Mouse (Mus musculus) stomach, postnatal 0 days (tissue): ENCODE results near the gene Gnat1.

Experiments
- CTCF ChIP-seq: IDR thresholded peaks from 2 replicates; pipeline ENCODE4 v1.5.1; 2016; ENCODE audit warnings: antibody characterized with exemption, low read depth, mild to moderate bottlenecking, moderate library complexity
- EP300 ChIP-seq: optimal IDR thresholded peaks from 2 replicates; pipeline ENCODE3; 2016; ENCODE audit warnings: antibody characterized with exemption

GRCm38 (mm10) chr9:107698611-107699190, 19.2 kb upstream of the Gnat1 start:
- peak; percentile 55 for TF ChIP-seq CTCF
- no peak for TF ChIP-seq EP300
